Mouse (Mus musculus) forebrain, embryonic 12.5 days (tissue): ENCODE measurements at regions not wholly inside any gene's neighbourhood (a gene's known extent, or its start where the extent isn't known, plus 50 kb on each side); places are given as distances from the start of the nearest gene placed in this dataset.

ENCODE experiments used
- ATAC-seq: fragments of 200-750 bp; cut with Nextera tagmentation; 2 replicates; pipeline ENCODE4 v1.8.0; 2017; ENCODE audit warnings: moderate TSS enrichment; ENCODE audit not compliant: low FRiP score
- H3K27ac ChIP-seq: fragments of 300-500 bp; sonication (generic); 2 replicates; pipeline ENCODE4 v1.5.1; 2016; ENCODE audit warnings: mild to moderate bottlenecking
- H3K27me3 ChIP-seq: fragments of 300-500 bp; sonication (generic); 2 replicates; pipeline ENCODE4 v1.6.1; 2016; ENCODE audit warnings: mild to moderate bottlenecking
- H3K36me3 ChIP-seq: fragments of 300-500 bp; sonication (generic); replicated peaks from 2 replicates; pipeline ENCODE4 v1.6.1; 2016; ENCODE audit warnings: mild to moderate bottlenecking
- H3K4me1 ChIP-seq: fragments of 300-500 bp; sonication (generic); 2 replicates; pipeline ENCODE4 v1.6.1; 2016
- H3K4me2 ChIP-seq: fragments of 300-500 bp; sonication (generic); 2 replicates; pipeline ENCODE4 v1.6.1; 2016; ENCODE audit warnings: mild to moderate bottlenecking, moderate library complexity
- H3K4me3 ChIP-seq: fragments of 300-500 bp; sonication (generic); replicated peaks from 2 replicates; pipeline ENCODE4 v1.5.1; 2016; ENCODE audit warnings: mild to moderate bottlenecking
- H3K9ac ChIP-seq: fragments of 300-500 bp; sonication (generic); 2 replicates; pipeline ENCODE4 v1.6.1; 2016; ENCODE audit warnings: mild to moderate bottlenecking
- H3K9me3 ChIP-seq: fragments of 300-500 bp; sonication (generic); 2 replicates; pipeline ENCODE4 v1.6.1; 2016
- WGBS: fragments of 180-500 bp; shearing (Covaris S2); methylation state at CpG from one replicate; pipeline ENCODE4 v1.1.7; 2016; 5-methylcytosine and 5-hydroxymethylcytosine counted together

DNA sequence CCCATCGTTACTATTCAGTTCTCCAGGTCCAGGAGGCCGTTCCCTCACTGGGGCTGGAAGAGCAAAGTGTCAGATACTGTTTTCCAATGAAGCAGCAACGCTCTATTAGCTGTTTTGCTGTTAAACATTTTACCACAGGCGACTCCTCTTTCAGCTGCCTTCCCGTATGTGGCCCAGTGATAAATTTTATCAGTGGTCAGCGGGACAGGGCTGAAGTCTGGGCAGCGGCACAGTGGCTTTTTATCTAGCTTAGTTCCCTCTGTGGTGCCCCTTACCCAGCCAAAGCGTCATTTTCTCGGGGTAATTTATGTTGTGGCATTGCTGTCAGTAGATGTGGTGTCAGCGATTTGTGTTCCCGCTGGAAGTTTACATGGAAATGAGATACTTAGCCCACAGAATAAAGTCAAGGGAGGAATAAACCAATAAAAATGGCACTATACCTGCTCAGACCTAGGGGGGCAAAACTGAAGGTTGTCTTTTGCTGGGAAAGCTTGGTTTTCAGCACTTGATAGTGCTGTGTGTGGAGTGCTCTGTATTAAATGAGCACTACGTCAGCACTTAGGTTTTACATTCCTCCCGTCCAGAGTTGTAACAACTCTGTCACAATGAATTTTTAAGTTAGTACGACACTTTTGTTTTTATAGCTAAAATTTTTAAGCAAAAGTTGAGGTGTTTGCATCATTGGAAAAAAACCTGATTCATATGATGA, 159.1 kb upstream of the Mef2c start:
- Histone ChIP-seq H3K9me3 (no peaks in the 10 kb centered on the region), H3K27ac (no peak overlapping the region), H3K4me3 (no peak overlapping the region), H3K9ac (no peak overlapping the region), H3K4me1 (no peaks in the 10 kb centered on the region), H3K4me2 (no peak overlapping the region), H3K36me3 (no peaks in the 10 kb centered on the region), H3K27me3 (no peaks in the 10 kb centered on the region)
- ATAC-seq, result no peak
- 89% methylated on average over 14 of the region's 14 CpGs for WGBS

DNA sequence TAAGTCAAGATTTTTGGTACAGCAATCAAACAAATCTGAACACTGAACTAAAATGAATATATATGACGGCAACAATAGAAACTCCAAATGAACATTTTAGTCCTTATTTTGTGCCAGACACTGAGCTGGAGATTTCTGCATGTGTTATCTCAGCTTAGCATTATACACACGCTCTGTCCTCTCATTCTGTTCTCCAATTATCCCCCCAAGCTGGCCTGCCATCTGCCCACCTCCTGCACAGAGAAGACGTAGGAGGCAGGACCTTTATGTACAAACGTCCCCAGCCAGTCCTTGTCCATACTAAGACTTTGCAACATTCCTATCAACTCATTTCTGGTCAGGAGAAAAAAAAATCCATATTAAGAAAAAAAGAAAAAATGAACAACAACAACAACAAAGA, 148.5 kb upstream of the Mef2c start:
- 0 out of 2 replicates have a peak, but pooled peaks cover 3% of the 10 kb centered on the region for H3K4me1 ChIP-seq
- no peak overlapping the region for H3K27ac ChIP-seq
- no peak overlapping the region for H3K9ac ChIP-seq
- 83% methylated on average over 4 of the region's 4 CpGs for WGBS
- no peaks in the 10 kb centered on the region for H3K9me3 ChIP-seq
- no peak overlapping the region for H3K4me2 ChIP-seq
- ATAC-seq, result no peak
- H3K4me3 ChIP-seq, result no peak overlapping the region
- no peaks in the 10 kb centered on the region for H3K27me3 ChIP-seq
- H3K36me3 ChIP-seq, result no peaks in the 10 kb centered on the region

DNA sequence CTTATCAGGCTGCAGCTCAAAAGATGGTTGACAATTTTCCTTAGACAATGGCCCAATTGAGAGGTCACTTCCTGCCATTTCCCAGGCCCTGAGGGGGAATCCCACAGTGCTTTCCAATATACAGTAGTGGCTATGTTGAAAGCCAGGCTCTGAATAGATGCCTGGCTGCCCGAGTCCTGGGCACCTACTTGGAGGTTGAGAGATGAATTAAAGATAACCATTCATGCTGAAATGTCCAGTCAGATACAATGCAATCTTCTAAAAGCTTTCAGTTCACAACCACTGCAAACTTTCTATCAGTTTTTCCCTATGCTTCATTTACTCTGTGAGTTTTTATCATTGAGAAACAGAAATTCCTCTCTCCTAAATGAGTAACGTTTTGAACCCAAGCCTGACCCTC, 143.3 kb upstream of the Mef2c start:
- H3K27ac ChIP-seq, result no peak overlapping the region
- no peaks in the 10 kb centered on the region for H3K36me3 ChIP-seq
- H3K27me3 ChIP-seq, result no peaks in the 10 kb centered on the region
- 55% methylated on average over 2 of the region's 2 CpGs for WGBS
- ATAC-seq, result no peak
- H3K4me3 ChIP-seq, result no peak overlapping the region
- no peaks in the 10 kb centered on the region for H3K4me1 ChIP-seq
- H3K9ac ChIP-seq, result no peak overlapping the region
- no peak overlapping the region for H3K4me2 ChIP-seq
- H3K9me3 ChIP-seq, result no peaks in the 10 kb centered on the region

DNA sequence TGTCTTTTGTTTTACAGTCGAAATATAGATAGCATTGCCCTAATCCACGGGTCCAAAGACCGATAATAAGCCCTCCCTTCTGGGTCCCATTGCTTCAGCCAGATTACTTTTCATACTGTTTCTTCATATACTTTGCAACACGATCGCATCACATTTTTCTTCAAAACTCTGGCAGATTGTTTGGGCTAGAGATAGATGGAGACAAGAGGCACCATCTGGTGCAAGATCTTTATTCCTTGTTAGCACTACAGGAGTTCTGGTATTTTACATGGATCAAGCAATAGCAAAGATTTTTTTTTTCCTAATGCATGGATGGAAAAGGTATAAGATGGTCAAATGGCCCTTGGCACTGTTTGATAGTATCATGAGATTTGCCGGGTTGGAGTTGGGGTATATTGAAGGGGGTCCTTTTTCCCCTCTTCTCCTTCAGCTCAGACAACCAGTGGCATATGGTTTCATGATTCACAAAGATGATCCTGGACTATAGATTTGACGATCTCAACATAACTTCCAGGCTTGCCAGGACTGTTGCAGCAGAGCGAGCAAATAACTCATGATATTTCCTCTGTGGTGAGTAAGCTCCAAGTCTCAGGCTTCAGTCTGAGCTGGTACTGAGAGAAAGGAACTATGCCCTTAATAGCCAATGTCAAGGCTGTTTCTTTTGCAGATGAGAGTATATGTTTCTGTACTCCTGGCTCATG, 127.6 kb upstream of the Mef2c start:
- no peak for ATAC-seq

DNA sequence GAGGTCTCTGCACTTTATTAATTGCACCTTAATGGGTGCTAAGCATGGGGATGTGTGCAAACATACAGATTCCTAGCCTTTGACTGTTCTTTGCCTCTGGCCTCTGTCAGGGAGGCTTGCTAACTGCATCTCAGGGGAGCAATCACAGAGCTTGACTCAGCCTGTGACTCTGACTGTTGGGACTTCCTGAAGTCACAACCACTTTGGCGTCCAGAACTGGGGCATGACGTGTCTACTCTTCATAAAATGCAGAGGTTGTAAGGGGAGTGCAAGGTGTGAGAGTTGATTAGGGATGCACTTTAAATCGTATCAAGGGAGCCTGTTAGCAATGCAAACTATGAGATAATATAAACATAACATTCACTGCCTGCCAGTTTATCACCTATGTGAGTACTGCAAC, 125.2 kb upstream of the Mef2c start:
- Histone ChIP-seq H3K4me1 (no peaks in the 10 kb centered on the region; the same call in 1 of the 2 replicates), H3K27ac (no peak overlapping the region), H3K9ac (no peak overlapping the region), H3K4me3 (no peak overlapping the region), H3K36me3 (no peaks in the 10 kb centered on the region), H3K9me3 (no peaks in the 10 kb centered on the region), H3K4me2 (no peak overlapping the region), H3K27me3 (no peaks in the 10 kb centered on the region)
- WGBS, result 85% methylated on average over 3 of the region's 3 CpGs
- ATAC-seq, result no peak

More for the DNA sequence above, 127.6 kb upstream of the Mef2c start:
- Histone ChIP-seq H3K27ac (no peak overlapping the region), H3K9ac (no peak overlapping the region), H3K27me3 (no peaks in the 10 kb centered on the region), H3K9me3 (no peaks in the 10 kb centered on the region), H3K4me3 (no peak overlapping the region), H3K36me3 (no peaks in the 10 kb centered on the region), H3K4me2 (no peak overlapping the region), H3K4me1 (no peaks in the 10 kb centered on the region)
- WGBS, result 92% methylated on average over 8 of the region's 8 CpGs

DNA sequence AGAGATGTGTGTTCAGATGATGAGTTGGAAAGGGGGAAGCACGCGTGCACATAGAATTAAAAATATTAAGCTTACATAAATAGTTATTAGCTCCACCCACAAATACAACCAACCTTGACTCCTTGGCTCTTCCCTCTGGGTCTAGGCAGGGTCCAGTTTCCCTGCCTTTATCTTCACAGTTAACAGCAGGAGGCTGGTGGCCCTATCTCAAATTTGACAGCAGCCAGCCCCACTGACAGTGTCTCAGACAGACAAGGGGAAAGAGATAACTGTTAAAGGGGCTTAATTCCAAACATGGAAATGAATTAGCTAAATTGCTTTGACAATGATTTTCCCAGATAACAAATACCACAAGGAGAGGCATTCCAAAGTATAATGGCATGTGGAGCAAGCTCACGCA, 121.2 kb upstream of the Mef2c start:
- Histone ChIP-seq H3K27ac (no peak overlapping the region), H3K4me1 (no peaks in the 10 kb centered on the region; the same call in 1 of the 2 replicates), H3K36me3 (no peaks in the 10 kb centered on the region), H3K9me3 (no peaks in the 10 kb centered on the region), H3K27me3 (no peaks in the 10 kb centered on the region), H3K4me2 (no peak overlapping the region), H3K9ac (no peak overlapping the region), H3K4me3 (no peak overlapping the region)
- no peak for ATAC-seq
- WGBS, result 80% methylated on average over 3 of the region's 3 CpGs

DNA sequence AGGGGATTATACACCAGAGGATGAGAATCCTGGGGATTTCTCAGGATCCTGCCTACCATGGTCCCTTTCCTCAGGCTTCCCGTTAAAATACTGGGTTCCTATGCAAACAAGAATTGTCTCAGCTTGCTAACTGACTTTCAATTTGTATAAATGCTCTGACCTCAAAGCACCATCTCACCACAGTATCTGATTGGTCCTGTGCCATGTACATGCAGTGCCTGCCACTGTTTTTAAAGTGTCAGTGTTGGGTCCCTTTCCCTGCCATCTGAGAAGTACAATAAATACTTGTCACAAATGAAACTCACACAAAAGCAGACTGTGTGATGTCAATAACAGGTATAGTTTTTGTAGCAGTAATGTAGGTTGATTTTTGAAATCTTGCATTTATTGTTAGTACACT, 109.1 kb upstream of the Mef2c start:
- WGBS, result 33% methylated on average over 1 of the region's 1 CpGs
- Histone ChIP-seq H3K27ac (no peak overlapping the region), H3K9ac (no peak overlapping the region), H3K27me3 (no peaks in the 10 kb centered on the region), H3K4me3 (no peak overlapping the region), H3K4me2 (no peak overlapping the region), H3K4me1 (no peaks in the 10 kb centered on the region), H3K36me3 (no peaks in the 10 kb centered on the region), H3K9me3 (no peaks in the 10 kb centered on the region)
- ATAC-seq, result no peak

DNA sequence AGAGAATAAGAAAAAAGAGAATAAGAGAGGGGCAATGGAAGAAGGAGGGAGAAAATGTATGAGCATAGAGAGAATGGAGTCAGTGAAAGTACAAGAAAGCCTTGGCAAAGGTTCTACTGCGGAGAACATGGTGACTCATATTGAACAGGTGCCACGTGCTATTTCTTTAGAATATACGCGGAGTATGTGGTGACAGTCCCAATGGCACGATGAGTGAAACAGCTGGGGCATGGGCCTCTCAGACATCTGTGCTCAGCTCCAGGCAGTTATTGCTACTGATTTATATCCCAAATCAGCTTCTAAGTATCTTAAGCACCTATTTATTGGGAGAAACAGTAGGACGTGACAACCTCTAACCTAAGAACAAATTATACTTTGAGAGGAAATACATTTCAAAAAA, 104.5 kb upstream of the Mef2c start:
- Histone ChIP-seq H3K4me3 (no peak overlapping the region), H3K9ac (no peak overlapping the region), H3K36me3 (no peaks in the 10 kb centered on the region), H3K4me2 (no peak overlapping the region), H3K4me1 (no peaks in the 10 kb centered on the region), H3K27ac (no peak overlapping the region), H3K9me3 (no peaks in the 10 kb centered on the region), H3K27me3 (no peaks in the 10 kb centered on the region)
- no peak for ATAC-seq
- 98% methylated on average over 6 of the region's 6 CpGs for WGBS

DNA sequence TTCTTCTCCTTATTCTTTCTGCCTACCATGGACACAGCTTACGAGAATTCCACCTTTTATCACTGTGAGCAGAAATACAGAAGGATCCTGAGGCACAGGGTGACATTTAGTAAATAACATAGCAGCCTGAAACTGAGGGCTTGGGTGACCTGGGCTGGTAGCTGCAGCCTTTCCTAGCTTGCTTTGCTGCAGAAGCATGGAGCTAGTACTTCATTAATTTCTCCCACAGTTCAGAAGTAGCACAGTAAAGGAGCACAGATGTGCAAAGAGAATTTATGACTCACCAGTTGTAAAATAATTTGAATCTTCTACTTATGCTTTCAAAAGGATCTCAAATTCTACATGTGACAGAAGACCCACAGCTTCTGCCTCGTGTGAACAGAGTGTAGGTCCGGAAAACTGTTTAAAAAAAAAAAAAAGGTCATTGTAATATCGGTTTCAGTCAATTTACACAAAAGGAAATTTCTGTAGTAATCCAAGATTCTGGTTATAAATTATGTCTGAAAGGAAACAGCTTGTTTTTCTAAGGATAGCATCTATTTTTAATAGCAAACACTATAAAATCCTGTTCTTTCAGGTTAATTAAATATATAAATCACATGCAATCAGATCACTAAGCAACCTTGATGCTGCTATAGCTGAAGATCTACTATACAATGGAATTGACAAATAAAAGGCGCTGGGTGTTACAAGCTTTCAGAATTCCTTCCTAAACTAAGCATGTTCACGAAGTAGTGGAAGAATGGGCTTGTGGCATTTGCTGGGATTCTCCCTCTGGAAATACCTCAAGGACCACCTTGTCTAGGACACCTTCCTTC, 64.0 kb upstream of the Mef2c start:
- no peak overlapping the region for H3K4me2 ChIP-seq
- H3K4me1 ChIP-seq, result no peaks in the 10 kb centered on the region
- no peaks in the 10 kb centered on the region for H3K9me3 ChIP-seq
- 79% methylated on average over 6 of the region's 6 CpGs for WGBS
- H3K9ac ChIP-seq, result no peak overlapping the region
- no peak for ATAC-seq
- no peaks in the 10 kb centered on the region for H3K36me3 ChIP-seq
- no peak overlapping the region for H3K4me3 ChIP-seq
- H3K27ac ChIP-seq, result no peak overlapping the region
- H3K27me3 ChIP-seq, result no peaks in the 10 kb centered on the region

DNA sequence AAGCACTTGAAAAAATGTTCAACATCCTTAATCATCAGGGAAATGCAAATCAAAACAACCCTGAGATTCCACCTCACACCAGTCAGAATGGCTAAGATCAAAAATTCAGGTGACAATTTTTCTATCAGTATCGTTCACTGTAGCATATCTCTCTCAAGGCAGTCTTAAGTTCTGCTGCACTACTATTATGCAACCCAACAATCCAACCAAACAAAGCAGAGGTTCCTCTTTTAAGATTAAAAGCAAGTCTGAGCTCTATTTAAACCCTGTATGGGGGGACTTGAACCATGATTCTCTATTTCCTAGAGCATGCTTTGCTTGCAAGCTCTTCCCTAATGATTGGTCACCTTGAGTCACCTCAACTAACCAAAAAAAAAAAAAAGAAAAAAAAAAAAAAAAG, 59.6 kb upstream of the Mef2c start:
- no peak for ATAC-seq
- H3K27ac ChIP-seq, result no peak overlapping the region
- no peak overlapping the region for H3K4me2 ChIP-seq
- WGBS, result 97% methylated on average over 1 of the region's 1 CpGs
- no peak overlapping the region for H3K9ac ChIP-seq
- H3K4me1 ChIP-seq, result no peaks in the 10 kb centered on the region
- H3K4me3 ChIP-seq, result no peak overlapping the region
- no peaks in the 10 kb centered on the region for H3K36me3 ChIP-seq
- H3K27me3 ChIP-seq, result no peaks in the 10 kb centered on the region
- no peaks in the 10 kb centered on the region for H3K9me3 ChIP-seq

DNA sequence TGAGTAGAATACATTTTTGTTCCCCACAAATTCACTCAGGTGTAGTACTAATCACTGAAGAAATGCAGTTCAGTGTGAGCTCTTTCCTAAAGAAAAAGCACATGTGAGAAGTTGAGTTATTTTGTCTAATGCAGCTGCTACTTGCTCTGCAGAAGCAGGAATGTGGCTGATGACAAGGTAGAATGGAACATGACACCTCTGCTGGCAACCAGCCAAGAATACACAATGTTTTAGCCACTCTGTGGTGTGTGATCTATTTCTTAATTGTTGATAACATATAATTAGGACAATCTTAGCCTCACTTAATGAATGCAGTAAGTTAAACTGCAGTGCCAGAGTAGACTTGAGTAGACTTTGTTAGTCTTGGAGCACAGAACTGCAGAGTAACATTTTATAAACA, 53.0 kb upstream of the Mef2c start:
- H3K36me3 ChIP-seq, result no peaks in the 10 kb centered on the region
- no peaks in the 10 kb centered on the region for H3K4me1 ChIP-seq
- H3K9ac ChIP-seq, result no peak overlapping the region
- no peak overlapping the region for H3K4me3 ChIP-seq
- H3K27me3 ChIP-seq, result no peaks in the 10 kb centered on the region
- H3K9me3 ChIP-seq, result no peaks in the 10 kb centered on the region
- H3K27ac ChIP-seq, result no peak overlapping the region
- no peak overlapping the region for H3K4me2 ChIP-seq
- ATAC-seq, result peak; percentile 30; the same call in 1 of the 2 replicates

DNA sequence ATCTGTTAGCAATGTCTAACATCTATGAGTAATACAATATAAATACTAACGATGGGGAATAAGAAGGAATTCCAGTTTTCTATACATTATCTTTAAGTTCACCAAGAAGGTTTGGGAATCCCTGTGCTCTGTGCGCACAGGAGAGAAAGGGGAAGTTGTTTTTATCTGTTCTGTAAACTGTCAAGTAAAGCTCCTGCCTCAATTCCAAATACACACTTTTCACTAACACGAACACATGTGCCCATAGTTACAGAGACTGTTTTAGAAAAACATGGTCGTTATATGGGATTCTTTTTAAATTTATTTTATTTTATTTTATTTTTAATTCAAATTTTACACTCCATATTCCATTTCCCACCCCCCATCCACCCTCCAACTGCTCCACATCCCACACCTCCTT, 50.8 kb upstream of the Mef2c start:
- Histone ChIP-seq H3K9me3 (no peaks in the 10 kb centered on the region), H3K27me3 (no peaks in the 10 kb centered on the region), H3K4me1 (no peaks in the 10 kb centered on the region), H3K36me3 (no peaks in the 10 kb centered on the region), H3K4me3 (no peak overlapping the region), H3K4me2 (no peak overlapping the region), H3K9ac (no peak overlapping the region), H3K27ac (no peak overlapping the region)
- ATAC-seq, result no peak
- 92% methylated on average over 4 of the region's 4 CpGs for WGBS
